Mouse (Mus musculus) forebrain, embryonic 15.5 days (tissue): ENCODE measurements around the gene 2310061I04Rik. TPM values are rescaled to one million over a fixed set of nuclear protein-coding genes. Genes with fewer than 3 reads are reported as not detected.

ENCODE experiments used
- microRNA counts: library from miRNA; unstranded; fragments of <30 nt; microRNA quantifications from one replicate; lab custom pipeline; 2016
- microRNA-seq: library from miRNA; unstranded; fragments of <30 nt; microRNA quantifications from one replicate; pipeline ENCODE4, GENCODE M21; 2016
- polyA plus RNA-seq: library from polyadenylated mRNA; unstranded; fragments of >200 nt; fragmentation: Nextera tagmentation; extraction: Ambion mirVana; gene quantifications from 2 replicates; pipeline ENCODE4 v1.2.1, GENCODE M21; 2015

Gene 2310061I04Rik
- polyA plus RNA-seq, 1 experiment from 2014 or later, result 41.5 TPM

MicroRNAs encoded within 50 kb of the gene (microRNA counts, 519-probe panel; counts per million panel counts)
- microRNA mmu-miR-1894-3p (lab: Ali Mortazavi, UCI) (520 counts per million, percentile 2 among the panel's probes with 10 or more counts), microRNA mmu-miR-1894-5p (lab: Ali Mortazavi, UCI) (1,635 counts per million, percentile 10 among the panel's probes with 10 or more counts)

Small RNA genes lying within 50 kb of the gene (microRNA-seq; reads per million reads assigned to microRNA genes)
- not detected for gene Gm28033
- gene Mir1894, result not detected

Other genes starting within 250 kb of the 2310061I04Rik start
- gene Vars2, start 229.8 kb downstream of the 2310061I04Rik start, polyA plus RNA-seq, result 16.2 and 18.1 TPM in 2 replicates
- gene Gtf2h4, start 223.7 kb downstream of the 2310061I04Rik start, polyA plus RNA-seq, result 36.1 and 37.8 TPM in 2 replicates
- 127 TPM in 2 replicates for gene Ddr1, start 192.8 kb downstream of the 2310061I04Rik start, polyA plus RNA-seq
- gene Ier3, start 75.7 kb downstream of the 2310061I04Rik start, polyA plus RNA-seq, result 7.3 and 8.1 TPM in 2 replicates
- gene Flot1, start 74.2 kb downstream of the 2310061I04Rik start, polyA plus RNA-seq, result 68.3 and 75.1 TPM in 2 replicates
- 1,924 and 1,932 TPM in 2 replicates for gene Tubb5, start 59.1 kb downstream of the 2310061I04Rik start, polyA plus RNA-seq
- 11.7 TPM in 2 replicates for gene Mdc1, start 55.9 kb downstream of the 2310061I04Rik start, polyA plus RNA-seq
- gene Nrm, start 36.1 kb downstream of the 2310061I04Rik start, polyA plus RNA-seq, result 24.5 and 28.3 TPM in 2 replicates
- gene Ppp1r18, start 31.8 kb downstream of the 2310061I04Rik start, polyA plus RNA-seq, result 20.8 and 21.9 TPM in 2 replicates
- gene Dhx16, start 17.6 kb downstream of the 2310061I04Rik start, polyA plus RNA-seq, result 36.3 and 38.0 TPM in 2 replicates
- 421 and 435 TPM in 2 replicates for gene Atat1, start 12.6 kb upstream of the 2310061I04Rik start, polyA plus RNA-seq
- 53.1 and 54.1 TPM in 2 replicates for gene Mrps18b, start 19.0 kb upstream of the 2310061I04Rik start, polyA plus RNA-seq
- gene Ppp1r10, start 19.0 kb upstream of the 2310061I04Rik start, polyA plus RNA-seq, result 51.5 and 53.9 TPM in 2 replicates
- 88.3 and 90.3 TPM in 2 replicates for gene Abcf1, start 72.3 kb upstream of the 2310061I04Rik start, polyA plus RNA-seq
- gene Gnl1, start 82.4 kb upstream of the 2310061I04Rik start, polyA plus RNA-seq, result 57.0 and 59.2 TPM in 2 replicates
- gene Prr3, start 82.8 kb upstream of the 2310061I04Rik start, polyA plus RNA-seq, result 76.8 and 92.2 TPM in 2 replicates
- gene H2-T24, start 123.1 kb upstream of the 2310061I04Rik start, polyA plus RNA-seq, result 5.4 and 5.8 TPM in 2 replicates
- 6.9 and 7.0 TPM in 2 replicates for gene H2-T23, start 135.4 kb upstream of the 2310061I04Rik start, polyA plus RNA-seq
- 5.8 and 5.9 TPM in 2 replicates for gene H2-T22, start 145.3 kb upstream of the 2310061I04Rik start, polyA plus RNA-seq
- gene Gm6034, start 145.5 kb upstream of the 2310061I04Rik start, polyA plus RNA-seq, result not detected in 2 replicates
- gene Gm11127, start 160.9 kb upstream of the 2310061I04Rik start, polyA plus RNA-seq, result not detected in 2 replicates
- not detected in 2 replicates for gene Gm19684, start 224.2 kb upstream of the 2310061I04Rik start, polyA plus RNA-seq
- not detected in 2 replicates for gene Gm7030, start 232.0 kb upstream of the 2310061I04Rik start, polyA plus RNA-seq